Mouse (Mus musculus) adrenal gland, adult (tissue): ENCODE results near the gene Sox10.

Experiments
- DNase-seq, 2 experiments: peaks; one replicate each; pipeline ENCODE4 v3.0.0; 2022 to 2023; ENCODE audit warnings: low spot score in 1 of 2; ENCODE audit not compliant: inconsistent age in 2 of 2

Sox10 gene

GRCm38 (mm10) chr15:79165140-79165539 lies at the start of gene Sox10:
Sox10 (minus strand) TSS chr15:79165240.
- DNase-seq: no peak

GRCm38 (mm10) chr15:79213591-79213990 lies 48.6 kb upstream of the Sox10 start:
- DNase-seq: no peak

GRCm38 (mm10) chr15:79212750-79213446 lies 47.9 kb upstream of the Sox10 start:
- no peak for DNase-seq

- no peak for DNase-seq
Measured at GRCm38 (mm10) chr15:79210357-79210756, 45.3 kb upstream of the Sox10 start.

- peak; percentile 68 to 72 for DNase-seq
Measured at GRCm38 (mm10) chr15:79208758-79209439, 43.9 kb upstream of the Sox10 start.

- DNase-seq: peak; percentile 87 to 89
Measured at GRCm38 (mm10) chr15:79208211-79208610, 43.2 kb upstream of the Sox10 start.

- no peak for DNase-seq
Measured at GRCm38 (mm10) chr15:79202575-79202974, 37.5 kb upstream of the Sox10 start.

- DNase-seq: peak in 1 of 2 experiments; percentile 22
Measured at GRCm38 (mm10) chr15:79201491-79202150, 36.6 kb upstream of the Sox10 start.

- DNase-seq: no peak
Measured at GRCm38 (mm10) chr15:79199390-79199976, 34.4 kb upstream of the Sox10 start.

GRCm38 (mm10) chr15:79195492-79195891 lies 30.5 kb upstream of the Sox10 start:
- DNase-seq: peak; percentile 60 to 76

- DNase-seq: peak in 1 of 2 experiments; percentile 50
Measured at GRCm38 (mm10) chr15:79194946-79195345, 29.9 kb upstream of the Sox10 start.

GRCm38 (mm10) chr15:79194048-79194447 lies 29.0 kb upstream of the Sox10 start:
- DNase-seq: peak in 1 of 2 experiments; percentile 28

GRCm38 (mm10) chr15:79192885-79193845 lies 28.1 kb upstream of the Sox10 start:
- DNase-seq: peak in 1 of 2 experiments; percentile 22

- no peak for DNase-seq
Measured at GRCm38 (mm10) chr15:79192450-79192849, 27.4 kb upstream of the Sox10 start.

GRCm38 (mm10) chr15:79191426-79191825 lies 26.4 kb upstream of the Sox10 start:
- DNase-seq: no peak

- DNase-seq: no peak
Measured at GRCm38 (mm10) chr15:79187819-79188218, 22.8 kb upstream of the Sox10 start.

- DNase-seq: peak in 1 of 2 experiments; percentile 17
Measured at GRCm38 (mm10) chr15:79185213-79185612, 20.2 kb upstream of the Sox10 start.

- DNase-seq: no peak
Measured at GRCm38 (mm10) chr15:79176905-79177304, 11.9 kb upstream of the Sox10 start.

GRCm38 (mm10) chr15:79166712-79167111 lies 1.7 kb upstream of the Sox10 start:
- DNase-seq: no peak

- DNase-seq: no peak
Measured at GRCm38 (mm10) chr15:79164251-79164650, 789 bp downstream of the Sox10 start.
